Mouse (Mus musculus): ENCODE measurements around the gene Ccnjl.

Ccnjl gene

GRCm38 (mm10) chr11:43626927-43627645 is 98.5 kb downstream of the Ccnjl start:
- DNase-seq, result peak; percentile 43

DNA sequence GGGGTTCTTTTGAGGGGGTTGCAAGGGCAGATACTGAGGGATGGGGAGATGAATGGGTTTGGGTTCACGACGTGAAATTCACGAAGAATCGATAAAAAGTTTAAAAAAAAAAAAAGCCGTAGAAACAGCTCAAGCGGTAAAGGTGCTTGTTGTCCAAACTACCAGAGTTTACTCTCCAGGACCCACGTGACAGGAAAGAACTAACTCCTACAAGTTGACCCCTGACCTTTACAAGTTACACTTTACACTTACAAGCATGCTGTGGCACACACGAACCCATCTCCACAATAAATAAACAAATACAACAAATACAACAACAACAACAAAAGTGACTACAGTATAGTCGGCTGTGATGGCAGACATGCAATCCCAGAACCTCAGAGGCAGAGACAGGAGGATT is 103.1 kb downstream of the Ccnjl start:
- DNase-seq, result no peak

DNA sequence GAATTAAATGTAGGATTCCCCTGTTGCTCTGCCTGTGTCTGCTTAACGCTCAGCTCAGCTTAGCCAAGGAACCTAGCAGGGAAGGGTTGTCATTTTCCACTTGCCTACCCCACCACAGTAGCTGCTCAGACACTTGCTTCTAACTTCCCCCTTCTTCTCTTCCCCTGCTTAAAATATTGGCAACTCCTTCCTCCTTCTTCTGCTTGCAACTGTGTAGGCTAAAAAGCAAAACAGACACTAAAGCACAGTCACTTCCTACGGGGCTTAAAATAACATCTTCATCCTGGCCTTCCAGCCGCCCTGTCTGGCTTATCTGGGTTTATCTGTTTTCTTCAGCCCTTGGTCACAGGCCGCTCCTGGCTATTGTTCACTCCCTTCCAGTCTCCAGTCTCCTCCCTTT is 104.0 kb downstream of the Ccnjl start:
- no peak for DNase-seq

DNA sequence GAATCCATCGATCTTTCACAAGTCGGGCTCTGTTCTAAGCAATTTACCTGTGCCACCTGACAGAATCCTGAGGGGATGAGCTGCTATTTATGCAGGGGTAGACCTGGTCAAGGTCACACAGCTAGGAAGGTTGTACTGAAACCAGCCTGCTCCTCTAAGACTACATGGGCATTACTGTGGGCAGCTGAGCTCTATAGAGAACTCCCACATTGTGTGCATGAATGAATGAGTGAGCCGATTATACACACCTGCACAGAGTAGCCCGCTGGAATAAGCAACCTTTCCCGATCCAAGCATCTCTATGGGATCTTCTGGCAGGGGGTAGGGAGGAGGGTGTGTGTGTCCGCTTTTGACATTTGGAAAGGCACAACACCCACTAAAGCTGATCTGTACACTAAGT is 104.6 kb downstream of the Ccnjl start:
- DNase-seq, result no peak

DNA sequence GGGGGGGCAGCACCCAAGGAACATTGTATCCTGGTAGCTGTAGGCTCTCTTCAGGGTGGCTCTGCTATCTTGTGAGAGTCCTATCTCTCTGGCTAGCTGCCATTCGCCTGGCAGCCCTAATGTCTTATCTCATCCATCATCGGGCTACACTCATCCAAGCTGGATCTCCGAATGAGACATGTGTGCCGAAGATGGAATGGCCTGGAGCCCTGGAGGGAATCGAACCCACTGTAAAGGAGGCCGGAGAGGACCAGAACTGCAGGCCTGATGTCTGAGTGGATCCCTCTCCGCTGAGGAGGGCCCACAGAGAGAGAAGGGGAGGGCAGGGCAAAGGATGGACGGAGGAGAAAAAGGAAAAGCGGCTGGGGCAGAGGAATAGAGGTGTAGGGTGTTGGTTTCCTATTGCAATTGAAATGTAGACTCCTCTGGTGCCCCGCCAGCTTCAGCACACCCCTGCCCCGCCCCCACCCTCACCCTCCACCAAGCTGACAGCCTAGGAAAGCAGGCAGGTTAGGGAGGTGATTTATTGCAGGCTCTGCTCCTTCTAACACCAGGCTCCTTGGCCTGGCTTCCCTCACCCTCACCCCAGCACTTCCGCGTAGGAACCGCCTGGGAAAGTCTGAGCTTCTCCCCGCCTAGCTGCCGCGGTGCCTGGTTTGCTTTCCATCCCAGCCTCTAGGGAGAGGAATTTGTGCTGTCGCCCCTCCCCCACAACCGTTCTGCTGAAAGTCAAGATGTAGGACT is 105.2 kb downstream of the Ccnjl start:
- no peak for DNase-seq
